Mouse (Mus musculus) embryonic facial prominence, embryonic 12.5 days (tissue): ENCODE results near the gene Kcnq5. TPM values are rescaled to one million over a fixed set of nuclear protein-coding genes. Genes with fewer than 3 reads are reported as not detected.
"Not testable (repeated sequence)": the region's sequence is repeated elsewhere in the genome, so short reads cannot be mapped to it uniquely, and the experiment has no call there.

Experiments used
- ATAC-seq: fragments of 200-750 bp; cut with Nextera tagmentation; 2 replicates; pipeline ENCODE4 v1.8.0; 2017; ENCODE audit not compliant: insufficient number of reproducible peaks, insufficient read depth, low FRiP score, low TSS enrichment
- H3K27ac ChIP-seq: fragments of 300-500 bp; sonication (generic); 2 replicates; pipeline ENCODE4 v1.5.1; 2016; ENCODE audit warnings: mild to moderate bottlenecking
- H3K27me3 ChIP-seq: fragments of 300-500 bp; sonication (generic); 2 replicates; pipeline ENCODE4 v1.6.1; 2016; ENCODE audit warnings: mild to moderate bottlenecking, moderate library complexity
- H3K36me3 ChIP-seq: fragments of 300-500 bp; sonication (generic); 2 replicates; pipeline ENCODE4 v1.6.1; 2016; ENCODE audit warnings: mild to moderate bottlenecking
- H3K4me1 ChIP-seq: fragments of 300-500 bp; sonication (generic); 2 replicates; pipeline ENCODE4 v1.6.1; 2016
- H3K4me2 ChIP-seq: fragments of 300-500 bp; sonication (generic); replicated peaks from 2 replicates; pipeline ENCODE4 v1.6.1; 2016; ENCODE audit warnings: mild to moderate bottlenecking, moderate library complexity
- H3K4me3 ChIP-seq: fragments of 300-500 bp; sonication (generic); 2 replicates; pipeline ENCODE4 v1.5.1; 2016; ENCODE audit warnings: mild to moderate bottlenecking
- H3K9ac ChIP-seq: fragments of 300-500 bp; sonication (generic); 2 replicates; pipeline ENCODE4 v1.6.1; 2016; ENCODE audit warnings: mild to moderate bottlenecking, moderate library complexity
- H3K9me3 ChIP-seq: fragments of 300-500 bp; sonication (generic); 2 replicates; pipeline ENCODE4 v1.6.1; 2016; ENCODE audit warnings: mild to moderate bottlenecking, moderate library complexity
- WGBS: fragments of 180-500 bp; shearing (Covaris S2); methylation state at CpG from one replicate; pipeline ENCODE4 v1.1.7; 2016; 5-methylcytosine and 5-hydroxymethylcytosine counted together
- polyA plus RNA-seq: library from polyadenylated mRNA; unstranded; fragments of >200 nt; fragmentation: Nextera tagmentation; extraction: Ambion mirVana; gene quantifications from 2 replicates; pipeline ENCODE4 v1.2.1, GENCODE M21; 2016

Kcnq5 gene
- polyA plus RNA-seq, 1 experiment from 2014 or later: 3.3 TPM

- Histone ChIP-seq H3K36me3 (no peaks in the 10 kb centered on the region), H3K4me2 (no peak overlapping the region), H3K27ac (no peak overlapping the region), H3K9me3 (no peaks in the 10 kb centered on the region), H3K4me1 (no peaks in the 10 kb centered on the region), H3K9ac (no peak overlapping the region), H3K4me3 (no peak overlapping the region), H3K27me3 (no peaks in the 10 kb centered on the region)
- 78% methylated on average over 2 of the region's 2 CpGs for WGBS
- no peak for ATAC-seq
Measured at GRCm38 (mm10) chr1:21407266-21407665, 554.5 kb downstream of the Kcnq5 start.

GRCm38 (mm10) chr1:21402804-21403203, 558.9 kb downstream of the Kcnq5 start:
- H3K27me3 ChIP-seq: no peaks in the 10 kb centered on the region
- no peak overlapping the region for H3K27ac ChIP-seq
- H3K4me2 ChIP-seq: no peak overlapping the region
- no peaks in the 10 kb centered on the region for H3K36me3 ChIP-seq
- H3K9me3 ChIP-seq: no peaks in the 10 kb centered on the region
- H3K9ac ChIP-seq: no peak overlapping the region
- no peaks in the 10 kb centered on the region for H3K4me1 ChIP-seq
- no peak for ATAC-seq
- no peak overlapping the region for H3K4me3 ChIP-seq
- WGBS: 87% methylated on average over 8 of the region's 8 CpGs

- Histone ChIP-seq H3K4me1 (no peaks in the 10 kb centered on the region), H3K4me2 (no peak overlapping the region), H3K36me3 (no peaks in the 10 kb centered on the region), H3K9me3 (no peaks in the 10 kb centered on the region), H3K27me3 (no peaks in the 10 kb centered on the region), H3K4me3 (no peak overlapping the region), H3K9ac (no peak overlapping the region), H3K27ac (no peak overlapping the region)
- ATAC-seq: no peak
- 71% methylated on average over 6 of the region's 6 CpGs for WGBS
Measured at GRCm38 (mm10) chr1:21391138-21391671, 570.5 kb downstream of the Kcnq5 start.

- H3K27me3 ChIP-seq: no peaks in the 10 kb centered on the region
- no peaks in the 10 kb centered on the region for H3K36me3 ChIP-seq
- ATAC-seq: no peak
- H3K4me2 ChIP-seq: no peak within 1 kb of the TSS
- H3K4me3 ChIP-seq: no peak within 1 kb of the TSS
- no peaks in the 10 kb centered on the region for H3K4me1 ChIP-seq
- no peak within 1 kb of the TSS for H3K9ac ChIP-seq
- no peak within 1 kb of the TSS for H3K27ac ChIP-seq
- no peaks in the 10 kb centered on the region for H3K9me3 ChIP-seq
- 81% methylated on average over 1 of the region's 1 CpGs for WGBS
Measured at GRCm38 (mm10) chr1:21383256-21383655, 578.5 kb downstream of the Kcnq5 start, which contains the start of gene Khdc1b. Gene Khdc1b (plus strand): TSS chr1:21383556.

- not testable (repeated sequence) for ATAC-seq, H3K9ac ChIP-seq, H3K36me3 ChIP-seq, H3K4me3 ChIP-seq, H3K4me2 ChIP-seq, H3K27me3 ChIP-seq, H3K4me1 ChIP-seq, H3K9me3 ChIP-seq, H3K27ac ChIP-seq
- WGBS: 83% methylated on average over 1 of the region's 1 CpGs
Measured at GRCm38 (mm10) chr1:21368031-21368430, 593.7 kb downstream of the Kcnq5 start, which contains the start of gene Khdc1c. Gene Khdc1c (plus strand): TSS chr1:21368331.

- 65% methylated on average over 2 of the region's 2 CpGs for WGBS
- ATAC-seq: no peak
- H3K4me2 ChIP-seq: no peak within 1 kb of the TSS
Measured at GRCm38 (mm10) chr1:21349341-21349740, 612.4 kb downstream of the Kcnq5 start, which contains the start of gene Khdc1a. Gene Khdc1a (plus strand): TSS chr1:21349641.

More at GRCm38 (mm10) chr1:21349341-21349740, 612.4 kb downstream of the Kcnq5 start, which contains the start of gene Khdc1a:
- no peaks in the 10 kb centered on the region for H3K4me1 ChIP-seq
- no peaks in the 10 kb centered on the region for H3K9me3 ChIP-seq
- H3K4me3 ChIP-seq: no peak within 1 kb of the TSS
- H3K27ac ChIP-seq: no peak within 1 kb of the TSS
- no peaks in the 10 kb centered on the region for H3K36me3 ChIP-seq
- H3K9ac ChIP-seq: no peak within 1 kb of the TSS
- H3K27me3 ChIP-seq: no peaks in the 10 kb centered on the region
